Mouse (Mus musculus): ENCODE results near the gene Gpc6. TPM values are rescaled to one million over a fixed set of nuclear protein-coding genes. Genes with fewer than 3 reads are reported as not detected.

Gpc6 gene
- polyA plus RNA-seq, 1 experiment from 2014 or later: 31.2 TPM

DNA sequence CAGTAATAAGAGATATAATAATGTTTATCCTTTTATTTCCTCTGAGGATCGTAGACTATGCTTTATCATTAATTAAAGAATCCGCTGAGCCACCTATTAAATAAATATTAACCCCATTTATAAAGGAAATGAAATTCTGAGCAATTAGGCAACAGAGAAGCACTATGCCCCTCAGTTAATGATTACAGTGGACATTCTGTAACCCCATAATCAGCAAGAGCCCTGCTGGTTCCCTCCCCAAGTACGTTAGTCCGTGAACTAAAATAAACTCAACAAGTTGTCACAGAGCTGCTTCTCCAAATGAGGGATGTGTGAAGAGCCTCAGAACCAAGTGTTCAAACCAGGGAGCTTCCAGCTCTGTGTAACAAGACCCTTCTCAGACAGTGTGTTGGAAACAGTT is 892.1 kb downstream of the Gpc6 start:
- no peak for DNase-seq (ENCODE audit: low spot score)
- Histone ChIP-seq H3K27me3 (ENCODE audit: control insufficient read depth, insufficient read depth, low read length) (no peaks in the 10 kb centered on the region), H3K4me2 (ENCODE audit: low read depth) (no peak overlapping the region), H3K36me3 (ENCODE audit: control insufficient read depth, insufficient read depth, low read length) (no peaks in the 10 kb centered on the region), H3K9me3 (ENCODE audit: control insufficient read depth, low read length) (no peaks in the 10 kb centered on the region), H3K4me1 (ENCODE audit: control insufficient read depth, insufficient read depth, low read length) (no peaks in the 10 kb centered on the region), H3K27ac (ENCODE audit: low read depth, low read length) (no peak overlapping the region), H3K4me3 (ENCODE audit: low read depth, low read length) (no peak overlapping the region), H3K9ac (ENCODE audit: low read length) (no peak overlapping the region)
- WGBS: 77% methylated on average over 4 of the region's 4 CpGs
- ATAC-seq (ENCODE audit: insufficient read depth, low FRiP score, low TSS enrichment): no peak

- Histone ChIP-seq H3K4me3 (ENCODE audit: low read depth, low read length) (no peak overlapping the region), H3K4me1 (ENCODE audit: control insufficient read depth, insufficient read depth, low read length) (no peaks in the 10 kb centered on the region), H3K9ac (ENCODE audit: low read length) (no peak overlapping the region), H3K27me3 (ENCODE audit: control insufficient read depth, insufficient read depth, low read length) (no peaks in the 10 kb centered on the region), H3K9me3 (ENCODE audit: control insufficient read depth, low read length) (no peaks in the 10 kb centered on the region), H3K27ac (ENCODE audit: low read depth, low read length) (no peak overlapping the region), H3K4me2 (ENCODE audit: low read depth) (no peak overlapping the region), H3K36me3 (ENCODE audit: control insufficient read depth, insufficient read depth, low read length) (no peaks in the 10 kb centered on the region)
- DNase-seq (ENCODE audit: low spot score) (no peak), ATAC-seq (ENCODE audit: insufficient read depth, low FRiP score, low TSS enrichment) (no peak)
Observed at GRCm38 (mm10) chr14:117824491-117824890, 899.4 kb downstream of the Gpc6 start.

DNA sequence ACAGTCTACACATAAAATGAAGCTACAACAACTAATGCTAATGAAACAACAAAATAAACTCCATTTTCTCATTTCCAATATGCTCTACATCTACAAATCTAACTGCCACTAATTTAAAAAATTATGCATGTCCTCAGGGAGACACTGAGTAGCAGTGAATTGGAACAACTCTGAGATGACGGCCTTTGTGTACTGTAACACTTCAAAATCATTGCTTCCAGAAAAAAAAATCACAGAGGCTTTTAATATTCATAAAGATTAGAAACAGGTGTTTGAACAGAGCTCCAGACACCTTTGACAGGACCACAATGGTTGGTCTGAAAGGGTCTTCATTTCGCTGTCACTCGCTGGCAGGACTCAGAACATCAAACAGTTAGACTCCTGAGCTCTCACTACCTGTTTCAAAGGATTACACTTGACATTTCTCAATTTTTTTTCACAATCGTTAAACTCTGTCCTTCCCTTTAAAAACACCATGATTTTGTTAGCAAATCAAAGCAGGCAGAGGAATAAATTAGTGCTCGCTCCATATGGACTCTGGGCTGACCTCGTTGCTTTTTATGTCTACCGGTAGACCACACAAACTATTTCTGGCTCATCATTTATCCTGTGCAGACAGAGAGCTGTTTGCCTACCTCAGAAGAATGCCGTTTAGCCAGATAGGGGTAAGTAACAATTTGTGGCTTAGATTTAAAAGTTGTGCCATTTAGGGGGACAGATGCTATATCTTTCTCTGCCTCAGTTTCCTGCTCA is 901.4 kb downstream of the Gpc6 start:
- no peak overlapping the region for H3K4me3 ChIP-seq (ENCODE audit: low read depth, low read length)
- no peak for ATAC-seq (ENCODE audit: insufficient read depth, low FRiP score, low TSS enrichment)
- no peaks in the 10 kb centered on the region for H3K9me3 ChIP-seq (ENCODE audit: control insufficient read depth, low read length)
- H3K27me3 ChIP-seq (ENCODE audit: control insufficient read depth, insufficient read depth, low read length): no peaks in the 10 kb centered on the region
- no peak overlapping the region for H3K9ac ChIP-seq (ENCODE audit: low read length)
- DNase-seq (ENCODE audit: low spot score): no peak
- 0 out of 2 replicates have a peak, but pooled peaks cover 3% of the 10 kb centered on the region for H3K4me1 ChIP-seq (ENCODE audit: control insufficient read depth, insufficient read depth, low read length)
- no peak overlapping the region for H3K4me2 ChIP-seq (ENCODE audit: low read depth)
- no peak overlapping the region for H3K27ac ChIP-seq (ENCODE audit: low read depth, low read length)
- WGBS: 68% methylated on average over 8 of the region's 8 CpGs
- no peaks in the 10 kb centered on the region for H3K36me3 ChIP-seq (ENCODE audit: control insufficient read depth, insufficient read depth, low read length)

DNA sequence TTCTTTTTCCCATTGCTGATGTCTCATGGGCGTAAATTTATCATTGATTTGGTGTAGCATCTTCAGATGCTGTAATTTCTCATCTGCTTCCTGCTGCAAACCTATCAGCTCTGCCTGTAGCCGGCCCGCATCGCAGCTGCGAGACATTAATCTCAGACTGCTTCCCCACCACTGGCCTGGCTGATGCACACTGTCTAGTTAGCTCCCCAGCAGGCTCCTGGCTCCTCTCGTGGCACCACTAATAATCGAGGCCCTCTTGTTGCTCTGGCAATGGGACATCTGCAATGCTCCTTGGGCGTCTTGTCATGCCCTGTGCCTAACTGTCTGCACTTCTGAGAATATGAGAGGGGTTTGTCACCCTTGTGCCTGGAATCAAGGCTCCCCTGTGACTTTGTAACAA is 906.2 kb downstream of the Gpc6 start:
- Histone ChIP-seq H3K27ac (ENCODE audit: low read depth, low read length) (no peak overlapping the region), H3K36me3 (ENCODE audit: control insufficient read depth, insufficient read depth, low read length) (no peaks in the 10 kb centered on the region), H3K4me3 (ENCODE audit: low read depth, low read length) (no peak overlapping the region), H3K4me1 (ENCODE audit: control insufficient read depth, insufficient read depth, low read length) (0 out of 2 replicates have a peak, but pooled peaks cover 3% of the 10 kb centered on the region), H3K9me3 (ENCODE audit: control insufficient read depth, low read length) (no peaks in the 10 kb centered on the region), H3K9ac (ENCODE audit: low read length) (no peak overlapping the region), H3K4me2 (ENCODE audit: low read depth) (no peak overlapping the region), H3K27me3 (ENCODE audit: control insufficient read depth, insufficient read depth, low read length) (no peaks in the 10 kb centered on the region)
- 55% methylated on average over 8 of the region's 8 CpGs for WGBS
- ATAC-seq (ENCODE audit: insufficient read depth, low FRiP score, low TSS enrichment): peak; percentile 57
- DNase-seq (ENCODE audit: low spot score): peak; percentile 33

DNA sequence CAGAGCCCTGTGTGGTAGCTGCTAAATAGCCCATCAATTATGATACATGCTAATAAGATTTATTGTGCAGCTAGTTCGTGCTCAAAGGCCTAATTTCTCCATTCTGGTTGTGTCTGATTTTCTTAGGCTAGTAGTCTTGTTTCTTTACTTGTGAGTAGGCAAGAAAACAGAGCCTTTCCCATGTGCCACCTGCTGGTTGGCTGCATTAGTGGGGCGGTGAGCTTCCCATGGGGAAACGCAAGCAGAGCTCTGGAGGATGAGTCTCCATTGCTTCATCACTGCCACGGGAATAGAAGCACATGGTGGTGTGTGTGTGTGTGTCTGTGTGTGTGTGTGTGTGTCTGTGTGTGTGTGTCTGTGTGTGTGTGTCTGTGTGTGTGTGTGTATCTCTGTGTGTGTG is 906.6 kb downstream of the Gpc6 start:
- WGBS: 48% methylated on average over 4 of the region's 4 CpGs
- Histone ChIP-seq H3K36me3 (ENCODE audit: control insufficient read depth, insufficient read depth, low read length) (no peaks in the 10 kb centered on the region), H3K9me3 (ENCODE audit: control insufficient read depth, low read length) (no peaks in the 10 kb centered on the region), H3K9ac (ENCODE audit: low read length) (no peak overlapping the region), H3K27me3 (ENCODE audit: control insufficient read depth, insufficient read depth, low read length) (no peaks in the 10 kb centered on the region), H3K27ac (ENCODE audit: low read depth, low read length) (no peak overlapping the region), H3K4me1 (ENCODE audit: control insufficient read depth, insufficient read depth, low read length) (0 out of 2 replicates have a peak, but pooled peaks cover 3% of the 10 kb centered on the region), H3K4me3 (ENCODE audit: low read depth, low read length) (no peak overlapping the region), H3K4me2 (ENCODE audit: low read depth) (no peak overlapping the region)
- ATAC-seq (ENCODE audit: insufficient read depth, low FRiP score, low TSS enrichment): peak; percentile 51; the same call in 1 of the 2 replicates
- DNase-seq (ENCODE audit: low spot score): peak; percentile 29

GRCm38 (mm10) chr14:117835506-117835905 is 910.4 kb downstream of the Gpc6 start:
- Histone ChIP-seq H3K27ac (ENCODE audit: low read depth, low read length) (no peak overlapping the region), H3K4me3 (ENCODE audit: low read depth, low read length) (no peak overlapping the region), H3K36me3 (ENCODE audit: control insufficient read depth, insufficient read depth, low read length) (no peaks in the 10 kb centered on the region), H3K4me2 (ENCODE audit: low read depth) (no peak overlapping the region), H3K27me3 (ENCODE audit: control insufficient read depth, insufficient read depth, low read length) (no peaks in the 10 kb centered on the region), H3K9ac (ENCODE audit: low read length) (no peak overlapping the region), H3K4me1 (ENCODE audit: control insufficient read depth, insufficient read depth, low read length) (0 out of 2 replicates have a peak, but pooled peaks cover 3% of the 10 kb centered on the region), H3K9me3 (ENCODE audit: control insufficient read depth, low read length) (no peaks in the 10 kb centered on the region)
- DNase-seq (ENCODE audit: low spot score): no peak
- WGBS: 91% methylated on average over 6 of the region's 6 CpGs
- no peak for ATAC-seq (ENCODE audit: insufficient read depth, low FRiP score, low TSS enrichment)

DNA sequence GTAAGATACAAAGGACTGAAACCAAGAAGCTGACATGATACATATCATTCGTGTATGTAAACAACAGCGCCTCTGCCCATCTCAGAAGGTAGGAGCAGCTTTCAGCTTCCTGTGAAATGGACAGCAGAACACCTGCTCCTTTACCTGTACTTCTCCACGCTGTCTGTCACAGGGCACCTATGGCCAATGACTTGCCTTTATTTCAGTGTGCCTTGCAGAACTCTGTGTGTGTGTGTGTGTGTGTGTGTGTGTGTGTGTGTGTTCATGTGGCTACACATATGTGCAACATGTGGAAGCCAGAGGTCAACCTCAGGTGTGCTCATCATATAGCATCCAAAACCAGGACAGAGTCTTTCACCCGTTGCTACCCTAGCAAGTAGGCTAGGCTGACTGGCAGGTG is 911.9 kb downstream of the Gpc6 start:
- no peak for DNase-seq (ENCODE audit: low spot score)
- H3K4me1 ChIP-seq (ENCODE audit: control insufficient read depth, insufficient read depth, low read length): no peaks in the 10 kb centered on the region; the same call in 1 of the 2 replicates
- no peak overlapping the region for H3K27ac ChIP-seq (ENCODE audit: low read depth, low read length)
- H3K9ac ChIP-seq (ENCODE audit: low read length): no peak overlapping the region
- no peak for ATAC-seq (ENCODE audit: insufficient read depth, low FRiP score, low TSS enrichment)
- H3K27me3 ChIP-seq (ENCODE audit: control insufficient read depth, insufficient read depth, low read length): no peaks in the 10 kb centered on the region
- H3K4me3 ChIP-seq (ENCODE audit: low read depth, low read length): no peak overlapping the region
- H3K36me3 ChIP-seq (ENCODE audit: control insufficient read depth, insufficient read depth, low read length): no peaks in the 10 kb centered on the region
- H3K4me2 ChIP-seq (ENCODE audit: low read depth): no peak overlapping the region
- WGBS: 90% methylated on average over 4 of the region's 4 CpGs
- H3K9me3 ChIP-seq (ENCODE audit: control insufficient read depth, low read length): no peaks in the 10 kb centered on the region

DNA sequence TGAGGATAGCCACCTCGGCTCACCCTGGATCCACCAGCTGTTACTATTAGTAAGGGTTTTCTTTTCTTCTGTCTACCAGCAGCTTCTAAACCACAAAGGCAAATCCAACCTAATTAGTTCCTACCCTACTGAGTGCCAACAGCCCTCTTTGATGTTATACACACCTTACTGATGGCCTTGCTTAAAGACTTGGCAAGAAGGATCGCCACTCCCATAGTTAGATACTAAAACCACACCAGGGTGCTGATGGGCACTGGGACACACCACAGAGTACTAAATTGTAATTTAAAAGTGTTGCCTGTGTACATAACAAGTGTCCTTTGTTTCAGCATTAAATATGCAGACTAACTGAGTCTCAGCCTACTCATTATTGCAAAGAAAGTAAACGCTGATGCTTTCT is 912.6 kb downstream of the Gpc6 start:
- 34% methylated on average over 3 of the region's 3 CpGs for WGBS
- H3K4me2 ChIP-seq (ENCODE audit: low read depth): no peak overlapping the region

GRCm38 (mm10) chr14:117841211-117841610 is 916.1 kb downstream of the Gpc6 start:
- H3K4me3 ChIP-seq (ENCODE audit: low read depth, low read length): no peak overlapping the region
- no peaks in the 10 kb centered on the region for H3K36me3 ChIP-seq (ENCODE audit: control insufficient read depth, insufficient read depth, low read length)
- no peak overlapping the region for H3K9ac ChIP-seq (ENCODE audit: low read length)
- WGBS: 79% methylated on average over 4 of the region's 4 CpGs
- H3K27ac ChIP-seq (ENCODE audit: low read depth, low read length): no peak overlapping the region
- no peaks in the 10 kb centered on the region for H3K9me3 ChIP-seq (ENCODE audit: control insufficient read depth, low read length)
- no peaks in the 10 kb centered on the region; the same call in 1 of the 2 replicates for H3K4me1 ChIP-seq (ENCODE audit: control insufficient read depth, insufficient read depth, low read length)
- no peak for DNase-seq (ENCODE audit: low spot score)
- no peak overlapping the region for H3K4me2 ChIP-seq (ENCODE audit: low read depth)
- no peak for ATAC-seq (ENCODE audit: insufficient read depth, low FRiP score, low TSS enrichment)
- H3K27me3 ChIP-seq (ENCODE audit: control insufficient read depth, insufficient read depth, low read length): no peaks in the 10 kb centered on the region

More for the DNA sequence above, 912.6 kb downstream of the Gpc6 start:
- H3K27me3 ChIP-seq (ENCODE audit: control insufficient read depth, insufficient read depth, low read length): no peaks in the 10 kb centered on the region
- H3K27ac ChIP-seq (ENCODE audit: low read depth, low read length): no peak overlapping the region
- H3K9ac ChIP-seq (ENCODE audit: low read length): no peak overlapping the region
- no peak for ATAC-seq (ENCODE audit: insufficient read depth, low FRiP score, low TSS enrichment)
- H3K4me3 ChIP-seq (ENCODE audit: low read depth, low read length): no peak overlapping the region
- H3K4me1 ChIP-seq (ENCODE audit: control insufficient read depth, insufficient read depth, low read length): no peaks in the 10 kb centered on the region; the same call in 1 of the 2 replicates
- H3K36me3 ChIP-seq (ENCODE audit: control insufficient read depth, insufficient read depth, low read length): no peaks in the 10 kb centered on the region
- no peaks in the 10 kb centered on the region for H3K9me3 ChIP-seq (ENCODE audit: control insufficient read depth, low read length)
- DNase-seq (ENCODE audit: low spot score): no peak
